Mouse (Mus musculus): ENCODE data around the gene Raf1. TPM values are rescaled to one million over a fixed set of nuclear protein-coding genes. Genes with fewer than 3 reads are reported as not detected.
A peak's percentile ranks its signal among the peaks of the same experiment; 100 is the strongest.

Gene Raf1
- polyA plus RNA-seq, 1 experiment: 209 TPM

GRCm38 (mm10) chr6:115610301-115610700, 66.1 kb downstream of the Raf1 start:
- no peak for DNase-seq
- peaks cover 41% of the 10 kb centered on the region for H3K36me3 ChIP-seq (ENCODE audit: control insufficient read depth, insufficient read depth, low read length)

GRCm38 (mm10) chr6:115609121-115609520, 67.3 kb downstream of the Raf1 start:
- TF ChIP-seq CTCF (IDR thresholded peaks at IDR 0.05; ENCODE audit: borderline replicate concordance, control insufficient read depth, extremely low read depth, insufficient read depth, low read length, poor library complexity): no peak
- TF ChIP-seq POLR2A (IDR thresholded peaks at IDR 0.05; ENCODE audit: control insufficient read depth, extremely low read depth, insufficient read depth, low read length, poor library complexity): no peak
- Histone ChIP-seq H3K27ac (ENCODE audit: control insufficient read depth, insufficient read depth, low read length) (no peak overlapping the region), H3K36me3 (ENCODE audit: control insufficient read depth, insufficient read depth, low read length) (peaks cover 31% of the 10 kb centered on the region), H3K4me3 (ENCODE audit: control insufficient read depth, insufficient read depth, low read length) (no peak overlapping the region), H3K4me1 (replicated peaks; ENCODE audit: control insufficient read depth, insufficient read depth, low read length) (0 out of 2 replicates have a peak, but pooled peaks cover 5% of the 10 kb centered on the region), H3K27me3 (ENCODE audit: control insufficient read depth, insufficient read depth, low read length) (no peaks in the 10 kb centered on the region)
- DNase-seq: peak; percentile 55
- 91% methylated on average over 3 of the region's 3 CpGs for WGBS

More at GRCm38 (mm10) chr6:115610301-115610700, 66.1 kb downstream of the Raf1 start:
- no peak overlapping the region for H3K4me3 ChIP-seq (ENCODE audit: control insufficient read depth, insufficient read depth, low read length)
- 0 out of 2 replicates have a peak, but pooled peaks cover 5% of the 10 kb centered on the region for H3K4me1 ChIP-seq (replicated peaks; ENCODE audit: control insufficient read depth, insufficient read depth, low read length)
- WGBS: 87% methylated on average over 5 of the region's 5 CpGs
- H3K27ac ChIP-seq (ENCODE audit: control insufficient read depth, insufficient read depth, low read length): peak overlapping the region; percentile 55
- no peaks in the 10 kb centered on the region for H3K27me3 ChIP-seq (ENCODE audit: control insufficient read depth, insufficient read depth, low read length)
- no peak for TF ChIP-seq CTCF (IDR thresholded peaks at IDR 0.05; ENCODE audit: borderline replicate concordance, control insufficient read depth, extremely low read depth, insufficient read depth, low read length, poor library complexity)
- no peak for TF ChIP-seq POLR2A (IDR thresholded peaks at IDR 0.05; ENCODE audit: control insufficient read depth, extremely low read depth, insufficient read depth, low read length, poor library complexity)

GRCm38 (mm10) chr6:115607429-115607828, 69.0 kb downstream of the Raf1 start:
- no peaks in the 10 kb centered on the region for H3K27me3 ChIP-seq (ENCODE audit: control insufficient read depth, insufficient read depth, low read length)
- no peak overlapping the region for H3K27ac ChIP-seq (ENCODE audit: control insufficient read depth, insufficient read depth, low read length)
- 96% methylated on average over 4 of the region's 4 CpGs for WGBS
- peaks cover 11% of the 10 kb centered on the region for H3K4me1 ChIP-seq (replicated peaks; ENCODE audit: control insufficient read depth, insufficient read depth, low read length)
- no peak for DNase-seq
- no peak overlapping the region for H3K4me3 ChIP-seq (ENCODE audit: control insufficient read depth, insufficient read depth, low read length)
- peaks cover 16% of the 10 kb centered on the region for H3K36me3 ChIP-seq (ENCODE audit: control insufficient read depth, insufficient read depth, low read length)
- no peak for TF ChIP-seq CTCF (IDR thresholded peaks at IDR 0.05; ENCODE audit: borderline replicate concordance, control insufficient read depth, extremely low read depth, insufficient read depth, low read length, poor library complexity)
- TF ChIP-seq POLR2A (IDR thresholded peaks at IDR 0.05; ENCODE audit: control insufficient read depth, extremely low read depth, insufficient read depth, low read length, poor library complexity): no peak

DNA sequence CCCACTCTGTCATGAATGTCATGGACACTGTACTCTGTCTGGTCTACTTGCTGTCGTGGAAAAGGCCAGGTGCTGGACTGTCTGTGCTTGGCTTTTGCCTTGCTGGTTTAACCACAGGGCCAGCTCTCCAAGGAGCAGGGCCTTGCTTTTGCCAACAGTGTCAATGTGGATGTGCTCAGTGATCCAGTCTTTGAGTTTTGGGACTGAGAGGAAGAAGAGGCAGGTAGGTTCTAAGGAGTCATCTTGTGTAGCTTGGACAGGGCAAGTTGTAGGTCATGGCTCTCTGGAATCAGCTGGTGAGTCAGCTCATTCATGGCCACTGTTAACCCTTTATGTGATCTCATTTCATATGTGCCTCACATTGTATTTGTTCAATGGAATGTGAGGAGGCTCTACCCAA, 70.0 kb downstream of the Raf1 start:
- H3K27ac ChIP-seq (ENCODE audit: control insufficient read depth, insufficient read depth, low read length): no peak overlapping the region
- TF ChIP-seq POLR2A (IDR thresholded peaks at IDR 0.05; ENCODE audit: control insufficient read depth, extremely low read depth, insufficient read depth, low read length, poor library complexity): no peak
- TF ChIP-seq CTCF (IDR thresholded peaks at IDR 0.05; ENCODE audit: borderline replicate concordance, control insufficient read depth, extremely low read depth, insufficient read depth, low read length, poor library complexity): no peak
- peaks cover 9% of the 10 kb centered on the region for H3K36me3 ChIP-seq (ENCODE audit: control insufficient read depth, insufficient read depth, low read length)
- no peaks in the 10 kb centered on the region for H3K27me3 ChIP-seq (ENCODE audit: control insufficient read depth, insufficient read depth, low read length)
- WGBS: 96% methylated on average over 1 of the region's 1 CpGs
- no peak overlapping the region for H3K4me3 ChIP-seq (ENCODE audit: control insufficient read depth, insufficient read depth, low read length)
- H3K4me1 ChIP-seq (replicated peaks; ENCODE audit: control insufficient read depth, insufficient read depth, low read length): peaks cover 13% of the 10 kb centered on the region
- no peak for DNase-seq

DNA sequence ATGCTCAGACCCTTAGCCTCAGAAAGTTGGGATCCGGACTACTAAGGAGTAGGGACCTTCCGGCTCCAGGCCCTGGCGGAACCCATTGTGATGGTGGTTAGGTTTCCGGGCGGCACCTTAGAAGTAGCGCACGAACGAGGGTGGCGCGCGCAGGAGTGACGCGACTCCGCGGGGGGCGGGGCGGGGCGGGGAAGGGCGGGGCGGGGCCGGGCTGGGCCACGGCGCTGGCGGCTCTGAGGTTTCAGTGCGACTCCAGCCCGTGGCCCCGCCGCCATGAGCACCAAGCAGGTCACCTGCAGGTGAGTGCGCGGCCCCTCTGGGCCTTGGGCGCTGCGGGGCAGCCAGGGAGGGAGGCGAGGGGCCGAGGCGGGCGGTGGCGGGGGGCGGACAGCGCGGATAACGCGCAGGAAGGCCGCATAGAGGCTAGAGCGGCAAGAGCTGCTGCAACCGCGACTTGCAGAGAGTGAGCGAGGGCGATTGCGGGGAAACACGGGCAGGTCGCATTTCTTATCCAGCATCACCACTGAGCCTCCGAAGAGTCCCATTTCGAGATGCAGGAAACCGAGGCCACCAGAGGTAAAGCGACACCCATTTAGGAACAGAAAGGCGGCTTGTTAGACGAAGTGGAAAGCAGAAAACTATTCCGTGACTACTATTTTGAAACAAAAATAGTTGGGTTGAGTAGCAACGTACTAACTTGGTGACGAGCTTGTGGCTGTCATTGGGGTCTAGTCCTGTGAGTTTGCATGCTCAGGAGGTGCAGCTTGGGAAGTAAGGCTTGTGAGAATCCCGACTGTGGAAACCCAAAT, 74.5 kb downstream of the Raf1 start, which contains the start of gene Mkrn2:
Gene Mkrn2 (plus strand): TSS at position 188 of the 809 bp plus-strand sequence.
- H3K4me3 ChIP-seq (ENCODE audit: control insufficient read depth, insufficient read depth, low read length): peak within 1 kb of the TSS; percentile 78
- TF ChIP-seq CTCF (IDR thresholded peaks at IDR 0.05; ENCODE audit: borderline replicate concordance, control insufficient read depth, extremely low read depth, insufficient read depth, low read length, poor library complexity) (no peak), POLR2A (IDR thresholded peaks at IDR 0.05; ENCODE audit: control insufficient read depth, extremely low read depth, insufficient read depth, low read length, poor library complexity) (peak; percentile 68; the same call in 1 of the 2 replicates)
- under 1% methylated on average over 60 of the region's 61 CpGs for WGBS
- peak; percentile 77 for DNase-seq
- no peaks in the 10 kb centered on the region for H3K27me3 ChIP-seq (ENCODE audit: control insufficient read depth, insufficient read depth, low read length)
- H3K27ac ChIP-seq (ENCODE audit: control insufficient read depth, insufficient read depth, low read length): peak within 1 kb of the TSS; percentile 57; the same call in 1 of the 2 replicates
- peaks cover 8% of the 10 kb centered on the region for H3K4me1 ChIP-seq (replicated peaks; ENCODE audit: control insufficient read depth, insufficient read depth, low read length)
- H3K36me3 ChIP-seq (ENCODE audit: control insufficient read depth, insufficient read depth, low read length): no peaks in the 10 kb centered on the region

GRCm38 (mm10) chr6:115601322-115601714, 75.1 kb downstream of the Raf1 start:
- Histone ChIP-seq H3K27me3 (ENCODE audit: control insufficient read depth, insufficient read depth, low read length) (no peaks in the 10 kb centered on the region), H3K36me3 (ENCODE audit: control insufficient read depth, insufficient read depth, low read length) (no peaks in the 10 kb centered on the region), H3K4me1 (replicated peaks; ENCODE audit: control insufficient read depth, insufficient read depth, low read length) (peaks cover 8% of the 10 kb centered on the region), H3K4me3 (ENCODE audit: control insufficient read depth, insufficient read depth, low read length) (no peak overlapping the region), H3K27ac (ENCODE audit: control insufficient read depth, insufficient read depth, low read length) (no peak overlapping the region)
- no peak for TF ChIP-seq POLR2A (IDR thresholded peaks at IDR 0.05; ENCODE audit: control insufficient read depth, extremely low read depth, insufficient read depth, low read length, poor library complexity)
- TF ChIP-seq CTCF (IDR thresholded peaks at IDR 0.05; ENCODE audit: borderline replicate concordance, control insufficient read depth, extremely low read depth, insufficient read depth, low read length, poor library complexity): no peak
- 77% methylated on average over 4 of the region's 4 CpGs for WGBS
- DNase-seq: peak; percentile 31

All from thymus, adult 2 months (tissue).